Mouse (Mus musculus) A20 (cell line): ENCODE data around the gene Azgp1.
"Not testable (repeated sequence)": the region's sequence is repeated elsewhere in the genome, so short reads cannot be mapped to it uniquely, and the experiment has no call there.

Experiments
- DNase-seq: peaks from one replicate; pipeline ENCODE4 v3.0.0-alpha.2; 2011; ENCODE audit warnings: low read depth, low spot score

Azgp1 gene

GRCm38 (mm10) chr5:137981300-137981699 lies at the start of gene Azgp1:
TSS of gene Azgp1 (plus strand) at chr5:137981520.
- no peak for DNase-seq

GRCm38 (mm10) chr5:137933934-137934333 lies 47.4 kb upstream of the Azgp1 start:
- not testable (repeated sequence) for DNase-seq

GRCm38 (mm10) chr5:137936486-137936885 lies 44.8 kb upstream of the Azgp1 start:
- no peak for DNase-seq

GRCm38 (mm10) chr5:137937238-137937637 lies 44.1 kb upstream of the Azgp1 start:
- DNase-seq: peak; percentile 39

GRCm38 (mm10) chr5:137940948-137941347 lies 40.4 kb upstream of the Azgp1 start:
- DNase-seq: no peak

GRCm38 (mm10) chr5:137943133-137943532 lies 38.2 kb upstream of the Azgp1 start:
- no peak for DNase-seq

- no peak for DNase-seq
Measured at GRCm38 (mm10) chr5:137947303-137947702, 34.0 kb upstream of the Azgp1 start.

- peak; percentile 21 for DNase-seq
Measured at GRCm38 (mm10) chr5:137951218-137951617, 30.1 kb upstream of the Azgp1 start.

- no peak for DNase-seq
Measured at GRCm38 (mm10) chr5:137956404-137956803, 24.9 kb upstream of the Azgp1 start.

- DNase-seq: no peak
Measured at GRCm38 (mm10) chr5:137962945-137963344, 18.4 kb upstream of the Azgp1 start, which contains the start of gene Gjc3. TSS of gene Gjc3 (minus strand) at chr5:137963098.

GRCm38 (mm10) chr5:137966492-137966891 lies 14.8 kb upstream of the Azgp1 start:
- no peak for DNase-seq

GRCm38 (mm10) chr5:137973161-137973560 lies 8.2 kb upstream of the Azgp1 start:
- DNase-seq: peak; percentile 37

GRCm38 (mm10) chr5:137973738-137974137 lies 7.6 kb upstream of the Azgp1 start:
- DNase-seq: peak; percentile 26

- DNase-seq: no peak
Measured at GRCm38 (mm10) chr5:137974724-137975123, 6.6 kb upstream of the Azgp1 start.

- no peak for DNase-seq
Measured at GRCm38 (mm10) chr5:137975434-137975833, 5.9 kb upstream of the Azgp1 start.

- DNase-seq: no peak
Measured at GRCm38 (mm10) chr5:137977291-137977690, 4.0 kb upstream of the Azgp1 start.

GRCm38 (mm10) chr5:137979081-137979480 lies 2.2 kb upstream of the Azgp1 start:
- DNase-seq: no peak

- DNase-seq: no peak
Measured at GRCm38 (mm10) chr5:137986351-137986750, 5.0 kb downstream of the Azgp1 start.

- no peak for DNase-seq
Measured at GRCm38 (mm10) chr5:138009437-138009836, 28.1 kb downstream of the Azgp1 start.

- DNase-seq: no peak
Measured at GRCm38 (mm10) chr5:138012382-138012781, 31.1 kb downstream of the Azgp1 start.

- DNase-seq: no peak
Measured at GRCm38 (mm10) chr5:138016530-138016929, 35.2 kb downstream of the Azgp1 start.

GRCm38 (mm10) chr5:138016997-138017396 lies 35.7 kb downstream of the Azgp1 start:
- DNase-seq: no peak

- not testable (repeated sequence) for DNase-seq
Measured at GRCm38 (mm10) chr5:138019577-138019976, 38.3 kb downstream of the Azgp1 start.

GRCm38 (mm10) chr5:138020961-138021479 lies 39.7 kb downstream of the Azgp1 start, which contains the start of the genes Smok3a and Smok3b:
TSS of gene Smok3a (plus strand) at chr5:138021261.
TSS of gene Smok3b (plus strand) at chr5:138021429.
- DNase-seq: not testable (repeated sequence)
